Mouse (Mus musculus): ENCODE results near the gene C2cd3.

DNA sequence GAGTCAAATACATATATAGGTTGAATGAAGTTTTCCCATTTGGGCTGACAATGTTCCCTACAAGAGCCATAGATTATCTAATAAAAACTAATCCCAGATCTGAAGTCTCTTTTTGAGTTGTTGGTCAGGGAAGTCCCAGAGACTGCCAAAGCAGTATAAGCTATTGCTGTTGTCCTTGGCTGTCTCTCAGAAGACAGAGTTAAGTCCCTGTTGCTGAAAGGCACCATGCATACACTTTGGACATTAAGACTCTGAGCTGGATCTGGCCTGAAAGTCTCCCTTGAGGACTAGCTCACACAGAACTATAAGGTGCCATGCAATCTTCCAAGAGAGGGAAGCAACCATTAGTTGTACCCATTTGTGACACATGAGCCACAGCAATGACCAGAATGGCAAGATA, 14.2 kb upstream of the C2cd3 start:
- TF ChIP-seq POLR2A (IDR thresholded peaks at IDR 0.05; ENCODE audit: borderline replicate concordance, insufficient read depth, low read length) (no peak), CTCF (IDR thresholded peaks at IDR 0.05; ENCODE audit: borderline replicate concordance, insufficient read depth, low read depth, low read length) (no peak)
